Mouse (Mus musculus): ENCODE data around the gene Adgrl3. TPM values are rescaled to one million over a fixed set of nuclear protein-coding genes. Genes with fewer than 3 reads are reported as not detected.

Gene Adgrl3
- polyA plus RNA-seq, 1 experiment = 9.8 TPM

DNA sequence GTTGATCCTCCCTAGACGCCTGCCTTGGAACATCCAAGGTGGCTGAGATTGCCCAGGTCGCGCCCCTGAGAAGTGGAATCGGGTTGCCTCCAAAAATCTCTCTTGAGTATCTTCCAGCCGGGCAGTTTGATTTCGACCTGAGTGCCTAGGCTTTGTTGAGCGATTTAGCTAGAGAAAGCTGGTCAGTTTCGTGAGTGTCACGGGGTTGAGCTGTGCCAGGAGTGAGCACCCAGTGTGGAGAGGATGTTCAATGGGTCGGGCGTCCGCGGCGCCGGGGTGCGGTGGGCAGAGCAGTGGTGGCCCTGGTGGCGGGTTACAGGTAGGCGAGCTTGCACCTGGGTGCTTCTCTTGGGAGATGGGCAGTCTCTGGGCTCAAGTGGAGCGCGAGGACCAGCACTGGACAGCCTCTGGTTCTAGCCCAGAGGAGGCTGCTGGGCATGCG lies 1.9 kb downstream of the Adgrl3 start:
- H3K4me3 ChIP-seq (ENCODE audit: insufficient read depth, poor library complexity, severe bottlenecking) = peak overlapping the region; percentile 85
- no peak for TF ChIP-seq CEBPB (IDR thresholded peaks at IDR 0.05; ENCODE audit: low read depth)
- no peak for TF ChIP-seq USF1 (IDR thresholded peaks at IDR 0.05; ENCODE audit: low read depth)
- TF ChIP-seq MYOG (IDR thresholded peaks at IDR 0.05; ENCODE audit: control insufficient read depth, extremely low read depth, insufficient read length) = no peak
- no peak for TF ChIP-seq CTCF (IDR thresholded peaks at IDR 0.05; ENCODE audit: control insufficient read depth, insufficient read depth, insufficient read length)
- TF ChIP-seq MYOD1 (IDR thresholded peaks at IDR 0.05; ENCODE audit: control insufficient read depth, insufficient read length, low read depth) = no peak
- TF ChIP-seq MAX (IDR thresholded peaks at IDR 0.05) = no peak
- TF ChIP-seq FOSL1 (IDR thresholded peaks at IDR 0.05; ENCODE audit: insufficient read depth, low read length, poor library complexity, severe bottlenecking) = no peak
- peaks cover 62% of the 10 kb centered on the region for H3K79me2 ChIP-seq (ENCODE audit: control insufficient read depth, insufficient read depth)
- H3K79me3 ChIP-seq (ENCODE audit: low read depth) = peaks cover 60% of the 10 kb centered on the region
- peak overlapping the region; percentile 73 for H3ac ChIP-seq (ENCODE audit: control insufficient read depth, insufficient read length, low read depth)
- no peaks in the 10 kb centered on the region for H3K36me3 ChIP-seq (ENCODE audit: control insufficient read depth, insufficient read depth)
- H3K27me3 ChIP-seq (ENCODE audit: control insufficient read depth, insufficient read depth, insufficient read length) = no peaks in the 10 kb centered on the region

DNA sequence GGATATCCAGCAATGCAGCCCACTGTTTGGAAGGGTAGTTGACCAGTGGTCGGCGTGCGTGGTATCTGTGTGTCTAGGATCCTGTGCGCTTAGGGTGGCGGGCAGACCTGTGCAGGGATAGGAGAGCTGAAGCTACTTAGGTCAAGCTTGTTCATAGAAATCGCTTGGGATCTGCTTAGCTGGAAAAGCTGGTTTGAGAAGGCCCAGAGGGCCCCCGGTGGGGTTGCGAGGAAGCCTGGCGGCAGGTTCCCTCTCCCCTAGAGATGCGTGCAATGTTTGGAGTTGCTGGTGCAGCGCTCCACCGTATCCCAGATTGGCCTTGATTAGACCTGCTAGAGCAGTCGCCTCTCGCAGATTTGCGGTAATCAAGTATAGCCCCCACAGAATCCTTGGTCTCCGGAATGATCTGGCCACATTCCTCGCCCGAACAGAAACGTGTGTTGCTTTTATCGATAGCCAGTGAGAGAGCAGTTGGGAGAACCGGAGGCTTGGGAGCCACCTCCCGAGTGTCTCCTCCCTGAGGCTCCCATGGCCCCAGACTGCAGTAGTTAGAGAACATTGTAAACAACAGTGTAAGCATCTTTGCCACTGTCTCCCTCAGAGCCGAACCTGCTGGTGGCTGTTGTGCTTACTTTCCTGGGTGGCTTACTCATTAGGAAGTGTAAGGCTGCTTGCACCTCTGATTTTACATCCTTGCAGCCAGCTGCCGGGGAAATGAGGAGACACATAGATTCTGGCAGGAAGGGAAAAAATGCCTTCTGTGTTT lies 2.6 kb downstream of the Adgrl3 start:
- Histone ChIP-seq H3K4me3 (ENCODE audit: insufficient read depth, poor library complexity, severe bottlenecking) (peak overlapping the region; percentile 85), H3K36me3 (ENCODE audit: control insufficient read depth, insufficient read depth) (no peaks in the 10 kb centered on the region), H3K27me3 (ENCODE audit: control insufficient read depth, insufficient read depth, insufficient read length) (no peaks in the 10 kb centered on the region), H3ac (ENCODE audit: control insufficient read depth, insufficient read length, low read depth) (peak overlapping the region; percentile 73), H3K79me2 (ENCODE audit: control insufficient read depth, insufficient read depth) (peaks cover 68% of the 10 kb centered on the region), H3K79me3 (ENCODE audit: low read depth) (peaks cover 64% of the 10 kb centered on the region)
- TF ChIP-seq MYOG (IDR thresholded peaks at IDR 0.05; ENCODE audit: control insufficient read depth, extremely low read depth, insufficient read length) = no peak
- no peak for TF ChIP-seq FOSL1 (IDR thresholded peaks at IDR 0.05; ENCODE audit: insufficient read depth, low read length, poor library complexity, severe bottlenecking)
- no peak for TF ChIP-seq CEBPB (IDR thresholded peaks at IDR 0.05; ENCODE audit: low read depth)
- no peak for TF ChIP-seq CTCF (IDR thresholded peaks at IDR 0.05; ENCODE audit: control insufficient read depth, insufficient read depth, insufficient read length)
- no peak for TF ChIP-seq MAX (IDR thresholded peaks at IDR 0.05)
- no peak for TF ChIP-seq MYOD1 (IDR thresholded peaks at IDR 0.05; ENCODE audit: control insufficient read depth, insufficient read length, low read depth)
- TF ChIP-seq USF1 (IDR thresholded peaks at IDR 0.05; ENCODE audit: low read depth) = no peak

DNA sequence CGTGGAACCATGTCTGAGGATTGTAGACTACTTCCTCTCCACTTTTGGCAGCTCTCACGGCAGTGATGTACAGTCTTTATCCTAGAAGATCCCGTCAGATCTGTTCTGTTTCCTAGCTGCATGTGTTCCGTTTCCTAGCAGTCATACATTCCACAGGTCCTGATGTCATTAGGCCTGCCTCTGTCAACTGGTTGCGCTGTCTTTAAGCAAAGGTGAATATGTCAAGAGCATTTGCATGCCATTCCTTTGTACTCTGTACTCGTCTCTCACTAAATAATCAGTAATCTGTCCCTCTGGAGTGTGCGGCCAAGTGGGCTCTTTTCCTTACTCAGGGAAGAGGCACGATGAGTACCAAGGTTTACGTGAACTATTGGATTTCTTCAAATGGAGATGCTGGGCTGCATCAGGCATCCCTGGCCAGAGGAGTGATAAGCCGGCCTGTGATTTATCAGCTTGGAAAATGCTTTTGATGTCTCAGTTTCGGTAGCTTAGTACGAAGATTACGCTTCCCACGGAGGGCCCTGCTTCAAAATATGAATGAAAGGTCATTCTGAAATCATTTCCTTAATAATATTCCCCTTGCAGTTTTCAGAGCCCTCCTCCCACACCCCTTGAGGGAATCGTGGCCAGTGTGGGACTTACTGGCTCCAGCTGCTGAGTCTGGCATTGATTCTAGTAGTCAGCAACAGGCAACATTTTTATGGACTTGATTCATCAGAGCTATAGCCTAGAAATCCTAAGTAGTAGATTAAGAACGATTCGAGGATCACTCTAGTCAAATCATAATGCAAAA lies 4.2 kb downstream of the Adgrl3 start:
- Histone ChIP-seq H3K27me3 (ENCODE audit: control insufficient read depth, insufficient read depth, insufficient read length) (no peaks in the 10 kb centered on the region), H3K4me3 (ENCODE audit: insufficient read depth, poor library complexity, severe bottlenecking) (peak overlapping the region; percentile 85)
- TF ChIP-seq MYOD1 (IDR thresholded peaks at IDR 0.05; ENCODE audit: control insufficient read depth, insufficient read length, low read depth) = no peak
- TF ChIP-seq MYOG (IDR thresholded peaks at IDR 0.05; ENCODE audit: control insufficient read depth, extremely low read depth, insufficient read length) = no peak
- TF ChIP-seq USF1 (IDR thresholded peaks at IDR 0.05; ENCODE audit: low read depth) = no peak
- TF ChIP-seq CEBPB (IDR thresholded peaks at IDR 0.05; ENCODE audit: low read depth) = no peak
- TF ChIP-seq MAX (IDR thresholded peaks at IDR 0.05) = no peak
- TF ChIP-seq FOSL1 (IDR thresholded peaks at IDR 0.05; ENCODE audit: insufficient read depth, low read length, poor library complexity, severe bottlenecking) = no peak
- TF ChIP-seq CTCF (IDR thresholded peaks at IDR 0.05; ENCODE audit: control insufficient read depth, insufficient read depth, insufficient read length) = no peak

DNA sequence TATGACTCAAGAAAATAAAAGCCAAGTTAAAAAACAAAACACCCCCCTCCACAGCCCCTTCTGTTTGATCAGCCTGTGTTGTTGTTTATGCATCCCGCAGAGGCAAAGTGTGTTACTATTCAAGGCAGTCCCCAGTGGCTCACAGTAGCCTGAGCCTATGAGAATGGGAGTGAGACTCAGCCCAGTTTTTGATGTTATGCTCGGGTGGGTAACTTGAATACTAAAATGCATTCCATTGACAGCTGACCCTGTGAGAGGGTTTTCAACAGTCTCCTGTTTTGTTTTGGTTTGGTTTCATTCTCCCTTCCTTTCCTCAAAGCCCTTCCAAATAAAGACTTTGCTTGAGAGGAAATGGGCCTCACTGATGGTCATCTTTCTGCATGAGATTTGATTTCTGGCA lies 8.9 kb downstream of the Adgrl3 start:
- Histone ChIP-seq H3K36me3 (ENCODE audit: control insufficient read depth, insufficient read depth) (no peaks in the 10 kb centered on the region), H3K4me3 (ENCODE audit: insufficient read depth, poor library complexity, severe bottlenecking) (no peak overlapping the region), H3K79me3 (ENCODE audit: low read depth) (peaks cover 84% of the 10 kb centered on the region), H3K79me2 (ENCODE audit: control insufficient read depth, insufficient read depth) (peaks cover 98% of the 10 kb centered on the region), H3ac (ENCODE audit: control insufficient read depth, insufficient read length, low read depth) (no peak overlapping the region), H3K27me3 (ENCODE audit: control insufficient read depth, insufficient read depth, insufficient read length) (no peaks in the 10 kb centered on the region)
- no peak for TF ChIP-seq MYOG (IDR thresholded peaks at IDR 0.05; ENCODE audit: control insufficient read depth, extremely low read depth, insufficient read length)
- TF ChIP-seq CTCF (IDR thresholded peaks at IDR 0.05; ENCODE audit: control insufficient read depth, insufficient read depth, insufficient read length) = no peak
- TF ChIP-seq FOSL1 (IDR thresholded peaks at IDR 0.05; ENCODE audit: insufficient read depth, low read length, poor library complexity, severe bottlenecking) = no peak
- TF ChIP-seq USF1 (IDR thresholded peaks at IDR 0.05; ENCODE audit: low read depth) = no peak
- no peak for TF ChIP-seq MAX (IDR thresholded peaks at IDR 0.05)
- TF ChIP-seq CEBPB (IDR thresholded peaks at IDR 0.05; ENCODE audit: low read depth) = no peak
- TF ChIP-seq MYOD1 (IDR thresholded peaks at IDR 0.05; ENCODE audit: control insufficient read depth, insufficient read length, low read depth) = no peak

More for the DNA sequence above, 4.2 kb downstream of the Adgrl3 start:
- Histone ChIP-seq H3K36me3 (ENCODE audit: control insufficient read depth, insufficient read depth) (no peaks in the 10 kb centered on the region), H3K79me3 (ENCODE audit: low read depth) (peaks cover 77% of the 10 kb centered on the region), H3ac (ENCODE audit: control insufficient read depth, insufficient read length, low read depth) (no peak overlapping the region), H3K79me2 (ENCODE audit: control insufficient read depth, insufficient read depth) (peaks cover 84% of the 10 kb centered on the region)

DNA sequence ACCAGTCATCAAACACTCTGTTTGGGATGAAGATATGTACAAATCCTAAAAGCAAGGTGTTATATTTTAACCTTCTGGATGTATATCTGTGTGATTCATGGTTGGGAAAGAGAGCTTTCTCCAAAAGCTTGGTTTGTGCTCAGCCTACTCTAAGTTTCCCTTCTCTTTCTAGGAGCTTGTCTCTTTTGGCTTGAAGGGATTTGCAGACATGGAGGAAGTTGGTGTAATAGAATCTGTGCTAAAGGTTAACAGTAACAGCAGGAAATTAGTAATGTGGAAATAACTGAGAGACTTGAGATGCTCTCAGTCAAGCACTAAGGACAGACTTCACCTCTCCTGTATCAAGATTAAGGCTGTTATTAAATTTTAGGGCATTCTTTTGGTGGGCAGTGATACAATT lies 17.2 kb downstream of the Adgrl3 start:
- Histone ChIP-seq H3K4me3 (ENCODE audit: insufficient read depth, poor library complexity, severe bottlenecking) (no peak overlapping the region), H3K36me3 (ENCODE audit: control insufficient read depth, insufficient read depth) (no peaks in the 10 kb centered on the region), H3K79me3 (ENCODE audit: low read depth) (peaks cover 59% of the 10 kb centered on the region), H3K27me3 (ENCODE audit: control insufficient read depth, insufficient read depth, insufficient read length) (no peaks in the 10 kb centered on the region), H3K79me2 (ENCODE audit: control insufficient read depth, insufficient read depth) (peaks cover 98% of the 10 kb centered on the region), H3ac (ENCODE audit: control insufficient read depth, insufficient read length, low read depth) (no peak overlapping the region)
- TF ChIP-seq USF1 (IDR thresholded peaks at IDR 0.05; ENCODE audit: low read depth) (no peak), MYOD1 (IDR thresholded peaks at IDR 0.05; ENCODE audit: control insufficient read depth, insufficient read length, low read depth) (no peak), MAX (IDR thresholded peaks at IDR 0.05) (no peak), CEBPB (IDR thresholded peaks at IDR 0.05; ENCODE audit: low read depth) (no peak), CTCF (IDR thresholded peaks at IDR 0.05; ENCODE audit: control insufficient read depth, insufficient read depth, insufficient read length) (no peak), MYOG (IDR thresholded peaks at IDR 0.05; ENCODE audit: control insufficient read depth, extremely low read depth, insufficient read length) (no peak), FOSL1 (IDR thresholded peaks at IDR 0.05; ENCODE audit: insufficient read depth, low read length, poor library complexity, severe bottlenecking) (no peak)
